Mouse (Mus musculus): ENCODE results near the gene Nlk.
"Not testable (repeated sequence)": the region's sequence is repeated elsewhere in the genome, so short reads cannot be mapped to it uniquely, and the experiment has no call there.

Nlk gene

GRCm38 (mm10) chr11:78595773-78596172 is 101.4 kb downstream of the Nlk start:
- no peak for DNase-seq (ENCODE audit: low spot score)

GRCm38 (mm10) chr11:78594271-78594964 is 102.8 kb downstream of the Nlk start:
- no peak for DNase-seq (ENCODE audit: low spot score)

GRCm38 (mm10) chr11:78587677-78588076 is 109.5 kb downstream of the Nlk start:
- DNase-seq (ENCODE audit: low spot score) = not testable (repeated sequence)

- no peak for DNase-seq (ENCODE audit: low spot score)
Measured at GRCm38 (mm10) chr11:78586099-78586498, 111.1 kb downstream of the Nlk start.

- no peak for DNase-seq (ENCODE audit: low spot score)
Measured at GRCm38 (mm10) chr11:78582848-78583247, 114.3 kb downstream of the Nlk start.

GRCm38 (mm10) chr11:78574975-78575374 is 122.2 kb downstream of the Nlk start:
- DNase-seq (ENCODE audit: low spot score) = no peak

GRCm38 (mm10) chr11:78574536-78574935 is 122.6 kb downstream of the Nlk start:
- DNase-seq (ENCODE audit: low spot score) = no peak

- not testable (repeated sequence) for DNase-seq (ENCODE audit: low spot score)
Measured at GRCm38 (mm10) chr11:78574031-78574430, 123.1 kb downstream of the Nlk start.

- DNase-seq (ENCODE audit: low spot score) = no peak
Measured at GRCm38 (mm10) chr11:78571854-78572253, 125.3 kb downstream of the Nlk start.

- no peak for DNase-seq (ENCODE audit: low spot score)
Measured at GRCm38 (mm10) chr11:78571441-78571840, 125.7 kb downstream of the Nlk start.

GRCm38 (mm10) chr11:78569806-78570205 is 127.4 kb downstream of the Nlk start:
- no peak for DNase-seq (ENCODE audit: low spot score)

GRCm38 (mm10) chr11:78568827-78569226 is 128.3 kb downstream of the Nlk start:
- no peak for DNase-seq (ENCODE audit: low spot score)

- no peak for DNase-seq (ENCODE audit: low spot score)
Measured at GRCm38 (mm10) chr11:78567614-78568013, 129.6 kb downstream of the Nlk start.

- no peak for DNase-seq (ENCODE audit: low spot score)
Measured at GRCm38 (mm10) chr11:78566775-78567174, 130.4 kb downstream of the Nlk start.

- DNase-seq (ENCODE audit: low spot score) = peak; percentile 79
Measured at GRCm38 (mm10) chr11:78560447-78560846, 136.7 kb downstream of the Nlk start.

- no peak for DNase-seq (ENCODE audit: low spot score)
Measured at GRCm38 (mm10) chr11:78557241-78557640, 139.9 kb downstream of the Nlk start.

- DNase-seq (ENCODE audit: low spot score) = no peak
Measured at GRCm38 (mm10) chr11:78556070-78556469, 141.1 kb downstream of the Nlk start.

GRCm38 (mm10) chr11:78555623-78556022 is 141.6 kb downstream of the Nlk start:
- no peak for DNase-seq (ENCODE audit: low spot score)

GRCm38 (mm10) chr11:78551059-78551398 is 146.1 kb downstream of the Nlk start:
- no peak for DNase-seq (ENCODE audit: low spot score)

GRCm38 (mm10) chr11:78550168-78551058 is 146.8 kb downstream of the Nlk start, which contains the start of gene Tmem97:
TSS of gene Tmem97 (minus strand) at chr11:78550777.
- DNase-seq (ENCODE audit: low spot score) = peak; percentile 94

- DNase-seq (ENCODE audit: low spot score) = no peak
Measured at GRCm38 (mm10) chr11:78549491-78549987, 147.6 kb downstream of the Nlk start.

- no peak for DNase-seq (ENCODE audit: low spot score)
Measured at GRCm38 (mm10) chr11:78547718-78548460, 149.3 kb downstream of the Nlk start.
